Mouse (Mus musculus) limb, embryonic 15.5 days (tissue): ENCODE data around the gene Fosl1. TPM values are rescaled to one million over a fixed set of nuclear protein-coding genes. Genes with fewer than 3 reads are reported as not detected.

Experiments used
- ATAC-seq: fragments of 200-750 bp; cut with Nextera tagmentation; 2 replicates; pipeline ENCODE4 v1.8.0; 2017; ENCODE audit warnings: low read depth, moderate TSS enrichment; ENCODE audit not compliant: insufficient number of reproducible peaks, low FRiP score, low TSS enrichment
- H3K27ac ChIP-seq: fragments of 300-500 bp; sonication (generic); 2 replicates; pipeline ENCODE4 v1.5.1; 2015; ENCODE audit warnings: moderate library complexity, mild to moderate bottlenecking, inconsistent platforms
- H3K27me3 ChIP-seq: fragments of 300-500 bp; sonication (generic); 2 replicates; pipeline ENCODE4 v1.6.1; 2015; ENCODE audit warnings: inconsistent platforms
- H3K36me3 ChIP-seq: fragments of 300-500 bp; sonication (generic); 2 replicates; pipeline ENCODE4 v1.6.1; 2015; ENCODE audit warnings: inconsistent platforms
- H3K4me1 ChIP-seq: fragments of 300-500 bp; sonication (generic); 2 replicates; pipeline ENCODE4 v1.6.1; 2015; ENCODE audit warnings: inconsistent platforms
- H3K4me2 ChIP-seq: fragments of 300-500 bp; sonication (generic); 2 replicates; pipeline ENCODE4 v1.6.1; 2015; ENCODE audit warnings: mild to moderate bottlenecking, inconsistent platforms
- H3K4me3 ChIP-seq: fragments of 300-500 bp; sonication (generic); 2 replicates; pipeline ENCODE4 v1.5.1; 2015; ENCODE audit warnings: mild to moderate bottlenecking, inconsistent platforms
- H3K9ac ChIP-seq: fragments of 300-500 bp; sonication (generic); 2 replicates; pipeline ENCODE4 v1.6.1; 2015; ENCODE audit warnings: inconsistent platforms
- H3K9me3 ChIP-seq: fragments of 300-500 bp; sonication (generic); 2 replicates; pipeline ENCODE4 v1.6.1; 2016; ENCODE audit warnings: inconsistent platforms
- WGBS: fragments of 180-500 bp; shearing (Covaris S2); methylation state at CpG from one replicate; pipeline ENCODE4 v1.1.7; 2015; 5-methylcytosine and 5-hydroxymethylcytosine counted together
- polyA plus RNA-seq: library from polyadenylated mRNA; unstranded; fragments of >200 nt; fragmentation: Nextera tagmentation; extraction: Ambion mirVana; gene quantifications from 2 replicates; pipeline ENCODE4 v1.2.1, GENCODE M21; 2015

Fosl1 gene
- polyA plus RNA-seq, 1 experiment from 2014 or later: not detected

- no peak for ATAC-seq
- WGBS: 67% methylated on average over 2 of the region's 2 CpGs
- H3K4me3 ChIP-seq: no peak overlapping the region
- no peak overlapping the region for H3K9ac ChIP-seq
- no peak overlapping the region for H3K4me2 ChIP-seq
- H3K9me3 ChIP-seq: no peaks in the 10 kb centered on the region
- H3K27me3 ChIP-seq: no peaks in the 10 kb centered on the region
- H3K27ac ChIP-seq: no peak overlapping the region
- peaks cover 7% of the 10 kb centered on the region for H3K36me3 ChIP-seq
- H3K4me1 ChIP-seq: no peaks in the 10 kb centered on the region
These were observed 32.8 kb upstream of the Fosl1 start for GRCm38 (mm10) chr19:5414534-5414957.

DNA sequence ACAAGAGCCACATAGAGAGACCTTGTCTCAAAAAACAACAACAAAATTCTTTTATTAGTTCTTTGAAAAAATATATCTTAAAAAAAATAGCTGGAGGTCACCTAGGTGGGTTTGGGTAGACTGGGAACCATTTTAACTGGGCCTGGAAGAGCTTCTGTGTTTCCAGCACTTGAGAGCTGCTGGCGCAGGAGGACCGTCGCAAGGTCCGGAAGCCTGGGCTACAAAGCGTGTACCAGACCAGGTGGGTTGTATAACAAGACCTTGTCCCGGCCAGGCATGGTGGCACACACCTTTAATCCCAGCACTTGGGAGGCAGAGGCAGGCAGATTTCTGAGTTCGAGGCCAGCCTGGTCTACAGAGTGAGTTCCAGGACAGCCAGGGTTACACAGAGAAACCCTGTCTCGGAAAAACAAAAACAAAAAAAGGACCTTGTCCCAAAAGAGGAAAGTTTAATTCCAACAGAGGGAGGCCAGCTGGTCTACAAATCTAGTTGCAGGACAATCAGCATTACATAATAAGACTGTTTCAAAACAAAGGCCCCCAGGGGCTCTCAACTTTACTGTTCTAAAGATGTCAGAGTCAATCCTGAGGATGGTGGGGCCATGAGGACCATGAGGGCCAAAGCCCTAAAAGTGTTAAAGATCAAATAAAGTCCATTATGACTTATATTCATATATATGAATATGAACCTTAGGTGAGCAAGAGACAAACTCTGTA is 28.4 kb upstream of the Fosl1 start:
- H3K4me2 ChIP-seq: no peak overlapping the region
- no peaks in the 10 kb centered on the region for H3K27me3 ChIP-seq
- peaks cover 36% of the 10 kb centered on the region for H3K36me3 ChIP-seq
- no peaks in the 10 kb centered on the region for H3K9me3 ChIP-seq
- H3K4me3 ChIP-seq: no peak overlapping the region
- H3K27ac ChIP-seq: no peak overlapping the region
- no peak overlapping the region for H3K9ac ChIP-seq
- H3K4me1 ChIP-seq: peaks cover 21% of the 10 kb centered on the region
- 93% methylated on average over 8 of the region's 8 CpGs for WGBS
- ATAC-seq: no peak

GRCm38 (mm10) chr19:5419630-5420029 is 27.7 kb upstream of the Fosl1 start:
- Histone ChIP-seq H3K4me3 (no peak overlapping the region), H3K9ac (no peak overlapping the region), H3K4me2 (no peak overlapping the region), H3K4me1 (peaks cover 23% of the 10 kb centered on the region), H3K36me3 (peaks cover 36% of the 10 kb centered on the region), H3K9me3 (no peaks in the 10 kb centered on the region), H3K27me3 (no peaks in the 10 kb centered on the region), H3K27ac (no peak overlapping the region)
- WGBS: 88% methylated on average over 9 of the region's 9 CpGs
- no peak for ATAC-seq

DNA sequence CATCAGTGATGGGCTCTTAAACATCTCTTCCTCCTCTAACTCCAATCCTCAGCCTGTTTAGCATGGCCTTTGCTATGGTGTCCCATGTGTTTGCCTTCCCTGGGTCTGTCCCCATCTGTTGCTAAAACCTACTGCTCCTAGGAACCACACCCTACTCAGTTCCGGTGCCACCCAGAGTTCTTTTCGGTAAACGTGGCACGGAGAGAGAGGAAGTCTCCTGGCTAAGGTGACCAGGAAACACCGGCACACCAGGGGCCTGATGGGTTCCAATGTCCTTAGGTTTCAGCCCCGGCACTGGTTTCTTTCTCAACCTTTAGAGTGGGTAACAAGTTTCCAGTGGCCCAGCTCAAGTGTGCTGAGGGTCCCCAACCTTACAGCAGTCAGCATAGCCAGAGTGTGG is 26.8 kb upstream of the Fosl1 start:
- no peaks in the 10 kb centered on the region for H3K9me3 ChIP-seq
- H3K4me3 ChIP-seq: no peak overlapping the region
- WGBS: 90% methylated on average over 6 of the region's 6 CpGs
- no peak overlapping the region for H3K4me2 ChIP-seq
- no peak overlapping the region for H3K27ac ChIP-seq
- no peak for ATAC-seq
- H3K4me1 ChIP-seq: peaks cover 23% of the 10 kb centered on the region
- H3K36me3 ChIP-seq: peaks cover 36% of the 10 kb centered on the region
- H3K27me3 ChIP-seq: no peaks in the 10 kb centered on the region
- no peak overlapping the region for H3K9ac ChIP-seq

GRCm38 (mm10) chr19:5421784-5422183 is 25.6 kb upstream of the Fosl1 start:
- Histone ChIP-seq H3K27me3 (no peaks in the 10 kb centered on the region), H3K27ac (no peak overlapping the region), H3K4me3 (no peak overlapping the region), H3K4me2 (no peak overlapping the region), H3K9me3 (no peaks in the 10 kb centered on the region), H3K4me1 (peaks cover 35% of the 10 kb centered on the region), H3K36me3 (peaks cover 44% of the 10 kb centered on the region), H3K9ac (no peak overlapping the region)
- no peak for ATAC-seq
- WGBS: 88% methylated on average over 5 of the region's 5 CpGs

GRCm38 (mm10) chr19:5422267-5422666 is 25.1 kb upstream of the Fosl1 start:
- H3K9ac ChIP-seq: no peak overlapping the region

GRCm38 (mm10) chr19:5422895-5423443 is 24.4 kb upstream of the Fosl1 start:
- Histone ChIP-seq H3K4me1 (peaks cover 40% of the 10 kb centered on the region), H3K9ac (no peak overlapping the region), H3K27ac (no peak overlapping the region), H3K36me3 (peaks cover 44% of the 10 kb centered on the region), H3K9me3 (no peaks in the 10 kb centered on the region), H3K4me3 (peak overlapping the region; percentile 81; the same call in 1 of the 2 replicates), H3K27me3 (no peaks in the 10 kb centered on the region), H3K4me2 (peak overlapping the region; percentile 83; the same call in 1 of the 2 replicates)
- 83% methylated on average over 9 of the region's 9 CpGs for WGBS
- ATAC-seq: no peak

More at GRCm38 (mm10) chr19:5422267-5422666, 25.1 kb upstream of the Fosl1 start:
- Histone ChIP-seq H3K27ac (no peak overlapping the region), H3K9me3 (no peaks in the 10 kb centered on the region), H3K4me2 (no peak overlapping the region), H3K27me3 (no peaks in the 10 kb centered on the region), H3K36me3 (peaks cover 48% of the 10 kb centered on the region), H3K4me3 (no peak overlapping the region), H3K4me1 (peaks cover 39% of the 10 kb centered on the region)
- ATAC-seq: no peak
- 87% methylated on average over 10 of the region's 10 CpGs for WGBS

DNA sequence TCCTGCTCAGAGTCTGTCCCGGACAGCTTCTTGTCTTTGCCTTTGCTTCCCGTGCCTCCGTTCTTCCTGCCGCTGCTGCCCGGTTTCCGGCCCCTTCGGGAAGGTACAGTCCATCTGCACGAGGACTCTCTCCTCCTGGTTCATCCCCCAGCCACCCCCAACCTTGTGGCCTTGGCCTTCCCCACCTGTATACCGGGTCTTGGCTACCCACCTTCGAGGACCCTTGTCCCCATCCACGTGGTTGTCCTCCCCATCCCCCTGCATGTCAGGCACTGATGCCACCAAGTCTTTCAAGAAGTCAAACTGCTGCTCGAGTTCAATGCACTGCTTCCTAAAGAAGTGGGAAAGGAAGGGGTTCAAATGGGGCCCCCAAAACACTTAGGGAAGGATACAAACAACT is 23.8 kb upstream of the Fosl1 start:
- 65% methylated on average over 12 of the region's 12 CpGs for WGBS
- ATAC-seq: no peak
- Histone ChIP-seq H3K4me2 (peak overlapping the region; percentile 83), H3K27ac (peak overlapping the region; percentile 95), H3K9ac (peak overlapping the region; percentile 80), H3K4me1 (peaks cover 40% of the 10 kb centered on the region), H3K4me3 (peak overlapping the region; percentile 81), H3K9me3 (no peaks in the 10 kb centered on the region), H3K36me3 (peaks cover 44% of the 10 kb centered on the region), H3K27me3 (no peaks in the 10 kb centered on the region)

GRCm38 (mm10) chr19:5424092-5424781 is 23.1 kb upstream of the Fosl1 start:
- ATAC-seq: peak; percentile 68
- Histone ChIP-seq H3K4me3 (peak overlapping the region; percentile 81), H3K27ac (peak overlapping the region; percentile 95), H3K4me2 (peak overlapping the region; percentile 83), H3K9me3 (no peaks in the 10 kb centered on the region), H3K27me3 (no peaks in the 10 kb centered on the region), H3K4me1 (peaks cover 40% of the 10 kb centered on the region), H3K36me3 (peaks cover 47% of the 10 kb centered on the region), H3K9ac (peak overlapping the region; percentile 80)
- 1% methylated on average over 42 of the region's 48 CpGs for WGBS

DNA sequence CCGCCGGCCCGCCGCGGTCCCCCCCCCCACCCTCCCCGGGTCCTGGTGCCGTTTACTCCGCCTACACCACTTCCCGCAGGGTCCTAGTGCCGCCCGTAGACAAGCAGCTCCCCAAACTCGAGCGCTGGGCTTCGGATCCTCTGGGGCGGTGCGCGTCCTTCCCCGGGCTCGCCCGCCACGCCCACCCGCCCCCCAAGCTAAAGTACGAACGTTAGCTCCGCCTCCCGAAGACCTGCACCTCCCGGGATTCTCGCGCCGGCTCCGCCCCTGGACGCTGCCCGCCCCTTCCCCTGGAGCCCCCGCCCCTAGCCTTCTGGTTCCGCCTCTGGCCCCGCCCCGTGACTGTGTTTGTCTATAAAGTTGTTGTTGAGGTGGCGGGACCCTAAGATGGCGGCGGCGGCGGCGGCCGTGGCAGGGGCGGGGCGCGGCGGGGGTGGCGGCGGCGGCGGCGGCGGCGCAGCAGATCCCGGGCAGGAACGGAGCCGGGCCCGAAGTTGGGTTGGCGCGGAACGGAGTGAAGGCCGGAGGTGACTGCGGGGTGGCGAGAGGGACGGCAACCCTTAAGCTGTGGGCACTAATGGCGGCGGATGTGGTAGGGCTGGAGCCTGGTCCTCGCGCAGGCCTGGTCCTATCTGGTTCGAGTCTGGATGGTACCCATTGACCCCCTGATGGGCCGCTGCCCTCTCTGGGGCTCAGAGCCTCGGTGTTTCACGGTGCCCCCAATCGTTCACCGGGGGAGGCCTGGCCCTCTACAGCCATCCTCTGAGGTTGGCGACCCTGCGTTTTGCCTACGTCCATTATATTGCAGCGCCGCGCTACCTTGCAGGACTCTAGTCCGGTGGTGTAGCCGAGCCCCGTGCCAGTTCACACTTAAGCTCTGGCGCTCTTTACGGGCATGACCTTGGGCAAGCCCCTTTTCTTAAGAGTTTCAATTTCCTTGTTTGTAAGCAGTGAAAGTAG is 22.3 kb upstream of the Fosl1 start, which contains the start of the genes Drap1 and AI837181:
Gene Drap1 (minus strand): TSS at position 198 of the 960 bp plus-strand sequence.
Gene AI837181 (plus strand): TSS at position 363 of the 960 bp plus-strand sequence.
- ATAC-seq: peak; percentile 90
- H3K36me3 ChIP-seq: peaks cover 44% of the 10 kb centered on the region
- H3K9me3 ChIP-seq: no peaks in the 10 kb centered on the region
- H3K27ac ChIP-seq: peak within 1 kb of the TSS; percentile 95
- H3K27me3 ChIP-seq: no peaks in the 10 kb centered on the region
- H3K4me1 ChIP-seq: peaks cover 44% of the 10 kb centered on the region
- peak within 1 kb of the TSS; percentile 89 for H3K9ac ChIP-seq
- H3K4me2 ChIP-seq: peak within 1 kb of the TSS; percentile 83
- WGBS: 1% methylated on average over 75 of the region's 87 CpGs
- peak within 1 kb of the TSS; percentile 81 for H3K4me3 ChIP-seq

GRCm38 (mm10) chr19:5425906-5426565 is 21.3 kb upstream of the Fosl1 start:
- peaks cover 34% of the 10 kb centered on the region for H3K36me3 ChIP-seq
- peak overlapping the region; percentile 88 for H3K27ac ChIP-seq
- no peaks in the 10 kb centered on the region for H3K9me3 ChIP-seq
- peak overlapping the region; percentile 89 for H3K9ac ChIP-seq
- WGBS: 83% methylated on average over 18 of the region's 18 CpGs
- peak overlapping the region; percentile 81 for H3K4me3 ChIP-seq
- ATAC-seq: no peak
- peak overlapping the region; percentile 64 for H3K4me2 ChIP-seq
- peaks cover 44% of the 10 kb centered on the region for H3K4me1 ChIP-seq
- no peaks in the 10 kb centered on the region for H3K27me3 ChIP-seq
